Mouse (Mus musculus) MEL (cell line): ENCODE data around the gene Nenf.

Experiments
- CTCF ChIP-seq, 3 experiments: IDR thresholded peaks in 2 of 3; conservative IDR thresholded peaks in 1 of 3; 2 replicates each; pipeline ENCODE4 v1.5.1; 2011 to 2012; ENCODE audit warnings: low read length in 3 of 3, low read depth in 2 of 3, mild to moderate bottlenecking in 2 of 3, improper control_type of control experiment in 1 of 3, inconsistent platforms in 1 of 3, mixed read lengths in 1 of 3, moderate library complexity in 1 of 3; ENCODE audit not compliant: control insufficient read depth in 1 of 3, insufficient read depth in 1 of 3, poor library complexity in 1 of 3, severe bottlenecking in 1 of 3
- ELF1 ChIP-seq: IDR thresholded peaks from 2 replicates; pipeline ENCODE4 v1.6.1; 2014; ENCODE audit warnings: low read depth, mild to moderate bottlenecking, inconsistent platforms, low read length, improper control_type of control experiment, moderate library complexity
- POLR2A ChIP-seq, 2 experiments: IDR thresholded peaks; 2 replicates each; pipeline ENCODE4 v1.6.1; 2011 to 2012; ENCODE audit warnings: low read length in 2 of 2, mild to moderate bottlenecking in 2 of 2, control low read depth in 1 of 2, improper control_type of control experiment in 1 of 2, low read depth in 1 of 2, moderate library complexity in 1 of 2; ENCODE audit not compliant: control insufficient read depth in 1 of 2, insufficient read depth in 1 of 2, poor library complexity in 1 of 2
- POLR2AphosphoS2 ChIP-seq: IDR thresholded peaks from 2 replicates; pipeline ENCODE4 v1.6.1; 2011; ENCODE audit warnings: low read length, improper control_type of control experiment

GRCm38 (mm10) chr1:191268797-191269647 is 49.0 kb downstream of the Nenf start:
- TF ChIP-seq POLR2AphosphoS2 (no peak), ELF1 (no peak), CTCF (IDR thresholded peaks at IDR 0.05 in 2 of 3, conservative IDR thresholded peaks at IDR 0.05 in 1 of 3; ENCODE audit: control insufficient read depth in 1 of 3, insufficient read depth in 1 of 3, low read depth in 2 of 3, low read length in 3 of 3, poor library complexity in 1 of 3, severe bottlenecking in 1 of 3) (no peak), POLR2A (IDR thresholded peaks at IDR 0.05; ENCODE audit: control insufficient read depth in 1 of 2, insufficient read depth in 1 of 2, low read depth in 1 of 2, low read length in 2 of 2, poor library complexity in 1 of 2) (no peak)
